Mouse (Mus musculus): ENCODE measurements around the gene Cbarp. TPM values are rescaled to one million over a fixed set of nuclear protein-coding genes. Genes with fewer than 3 reads are reported as not detected.

The Cbarp gene
- total RNA-seq (2021): 1 to 10 TPM; 3.0 to 3.3 TPM
- long read RNA-seq, experiment 1, partial matches to known transcripts: 0 of 1 reads
- long read RNA-seq, experiment 1, other reads (novel, unspliced or antisense): 1 of 1 reads
- long read RNA-seq, experiment 2, partial matches to known transcripts: 0 of 1 reads
- long read RNA-seq, experiment 2, other reads (novel, unspliced or antisense): 0 of 1 reads

GRCm38 (mm10) chr10:80140666-80141035 lies at the start of gene Cbarp:
Gene Cbarp, minus strand, starts transcription at chr10:80140835.
- peak in 1 of 2 experiments; percentile 3 for DNase-seq
- intact Hi-C loops (cut with DNase I): loop anchor here (2.0 kb wide), 1 partner anchor 154 kb away; no protein-coding TSS in a partner anchor

GRCm38 (mm10) chr10:80189999-80190398 lies 49.4 kb upstream of the Cbarp start:
- intact Hi-C loops (cut with DNase I): no loop called here
- DNase-seq: no peak

GRCm38 (mm10) chr10:80188453-80189024 lies 47.9 kb upstream of the Cbarp start:
- intact Hi-C loops (cut with DNase I): no loop called here
- DNase-seq: no peak

GRCm38 (mm10) chr10:80187739-80188138 lies 47.1 kb upstream of the Cbarp start:
- intact Hi-C loops (cut with DNase I): no loop called here
- no peak for DNase-seq

GRCm38 (mm10) chr10:80186649-80187048 lies 46.0 kb upstream of the Cbarp start:
- DNase-seq: no peak
- intact Hi-C loops (cut with DNase I): no loop called here

GRCm38 (mm10) chr10:80182547-80182946 lies 41.9 kb upstream of the Cbarp start:
- intact Hi-C loops (cut with DNase I): no loop called here
- DNase-seq: no peak

GRCm38 (mm10) chr10:80180823-80181222 lies 40.2 kb upstream of the Cbarp start:
- no peak for DNase-seq
- intact Hi-C loops (cut with DNase I): no loop called here

- DNase-seq: no peak
- intact Hi-C loops (cut with DNase I): no loop called here
These were observed 39.7 kb upstream of the Cbarp start for GRCm38 (mm10) chr10:80180288-80180687.

- intact Hi-C loops (cut with DNase I): loop anchor here (5.0 kb wide), 1 partner anchor 163 kb away; no protein-coding TSS in a partner anchor
- peak; percentile 59 to 71 for DNase-seq
These were observed 38.7 kb upstream of the Cbarp start, which contains the start of gene Efna2 for GRCm38 (mm10) chr10:80179068-80180051. Gene Efna2, plus strand, starts transcription at chr10:80179482.

GRCm38 (mm10) chr10:80177441-80178279 lies 37.0 kb upstream of the Cbarp start:
- intact Hi-C loops (cut with DNase I): loop anchor here (5.0 kb wide), 1 partner anchor 165 kb away; no protein-coding TSS in a partner anchor
- DNase-seq: no peak

GRCm38 (mm10) chr10:80176270-80176834 lies 35.7 kb upstream of the Cbarp start:
- intact Hi-C loops (cut with DNase I): loop anchor here (5.0 kb wide), 1 partner anchor 166 kb away; no protein-coding TSS in a partner anchor
- DNase-seq: no peak

GRCm38 (mm10) chr10:80175536-80176269 lies 35.1 kb upstream of the Cbarp start:
- intact Hi-C loops (cut with DNase I): loop anchor here (1.0 to 5.0 kb wide), 2 partner anchors 70 to 167 kb away; no protein-coding TSS in a partner anchor
- peak in 1 of 2 experiments; percentile 57 for DNase-seq

GRCm38 (mm10) chr10:80174705-80175104 lies 34.1 kb upstream of the Cbarp start:
- peak in 1 of 2 experiments; percentile 44 for DNase-seq
- intact Hi-C loops (cut with DNase I): loop anchor here (1.0 to 5.0 kb wide), 2 partner anchors 71 to 168 kb away; no protein-coding TSS in a partner anchor

- DNase-seq: no peak
- intact Hi-C loops (cut with DNase I): no loop called here
These were observed 33.5 kb upstream of the Cbarp start for GRCm38 (mm10) chr10:80173955-80174640.

- intact Hi-C loops (cut with DNase I): no loop called here
- no peak for DNase-seq
These were observed 32.7 kb upstream of the Cbarp start for GRCm38 (mm10) chr10:80173358-80173757.

GRCm38 (mm10) chr10:80172527-80173292 lies 32.1 kb upstream of the Cbarp start, which contains the start of gene 1600002K03Rik:
Gene 1600002K03Rik, plus strand, starts transcription at chr10:80172944.
- intact Hi-C loops (cut with DNase I): no loop called here
- DNase-seq: peak; percentile 86 to 87

GRCm38 (mm10) chr10:80171760-80172526 lies 31.3 kb upstream of the Cbarp start:
- intact Hi-C loops (cut with DNase I): no loop called here
- no peak for DNase-seq
